Mouse (Mus musculus) lung, embryonic 15.5 days (tissue): ENCODE data around the gene Nrxn1. TPM values are rescaled to one million over a fixed set of nuclear protein-coding genes. Genes with fewer than 3 reads are reported as not detected.
A peak's percentile ranks its signal among the peaks of the same experiment; 100 is the strongest.

Experiments used
- ATAC-seq: fragments of 200-750 bp; cut with Nextera tagmentation; 2 replicates; pipeline ENCODE4 v1.8.0; 2017; ENCODE audit warnings: moderate number of reproducible peaks, borderline replicate concordance; ENCODE audit not compliant: low FRiP score, low TSS enrichment; ENCODE audit errors: extremely low read depth
- H3K27ac ChIP-seq: fragments of 300-500 bp; sonication (generic); 2 replicates; pipeline ENCODE4 v1.5.1; 2015; ENCODE audit warnings: moderate library complexity, mild to moderate bottlenecking, inconsistent platforms
- H3K27me3 ChIP-seq: fragments of 300-500 bp; sonication (generic); 2 replicates; pipeline ENCODE4 v1.6.1; 2015; ENCODE audit warnings: inconsistent platforms
- H3K36me3 ChIP-seq: fragments of 300-500 bp; sonication (generic); 2 replicates; pipeline ENCODE4 v1.6.1; 2015; ENCODE audit warnings: inconsistent platforms
- H3K4me1 ChIP-seq: fragments of 300-500 bp; sonication (generic); 2 replicates; pipeline ENCODE4 v1.6.1; 2015; ENCODE audit warnings: inconsistent platforms
- H3K4me2 ChIP-seq: fragments of 300-500 bp; sonication (generic); 2 replicates; pipeline ENCODE4 v1.6.1; 2015; ENCODE audit warnings: inconsistent platforms, mild to moderate bottlenecking, moderate library complexity
- H3K4me3 ChIP-seq: fragments of 300-500 bp; sonication (generic); 2 replicates; pipeline ENCODE4 v1.5.1; 2015; ENCODE audit warnings: mild to moderate bottlenecking, inconsistent platforms
- H3K9ac ChIP-seq: fragments of 300-500 bp; sonication (generic); 2 replicates; pipeline ENCODE4 v1.6.1; 2015; ENCODE audit warnings: inconsistent platforms
- H3K9me3 ChIP-seq: fragments of 300-500 bp; sonication (generic); 2 replicates; pipeline ENCODE4 v1.6.1; 2016; ENCODE audit warnings: inconsistent platforms
- WGBS: fragments of 180-500 bp; shearing (Covaris S2); methylation state at CpG from one replicate; pipeline ENCODE4 v1.1.7; 2015; 5-methylcytosine and 5-hydroxymethylcytosine counted together
- polyA plus RNA-seq: library from polyadenylated mRNA; unstranded; fragments of >200 nt; fragmentation: Nextera tagmentation; extraction: Ambion mirVana; gene quantifications from 2 replicates; pipeline ENCODE4 v1.2.1, GENCODE M21; 2015

Gene Nrxn1
- polyA plus RNA-seq, 1 experiment from 2014 or later: 2.7 TPM

- Histone ChIP-seq H3K36me3 (no peaks in the 10 kb centered on the region), H3K9ac (no peak overlapping the region), H3K9me3 (no peaks in the 10 kb centered on the region), H3K4me3 (no peak overlapping the region), H3K4me2 (no peak overlapping the region), H3K4me1 (no peaks in the 10 kb centered on the region), H3K27ac (no peak overlapping the region), H3K27me3 (no peaks in the 10 kb centered on the region)
- 59% methylated on average over 3 of the region's 3 CpGs for WGBS
- no peak for ATAC-seq
Measured at GRCm38 (mm10) chr17:90628004-90628403, 464.9 kb downstream of the Nrxn1 start.

- Histone ChIP-seq H3K27ac (no peak overlapping the region), H3K4me1 (no peaks in the 10 kb centered on the region), H3K36me3 (no peaks in the 10 kb centered on the region), H3K9ac (no peak overlapping the region), H3K27me3 (no peaks in the 10 kb centered on the region), H3K4me3 (no peak overlapping the region), H3K4me2 (no peak overlapping the region), H3K9me3 (no peaks in the 10 kb centered on the region)
- WGBS: 59% methylated on average over 3 of the region's 3 CpGs
- ATAC-seq: no peak
Measured at GRCm38 (mm10) chr17:90627395-90627794, 465.5 kb downstream of the Nrxn1 start.

GRCm38 (mm10) chr17:90624591-90625266 is 468.1 kb downstream of the Nrxn1 start:
- no peak overlapping the region for H3K9ac ChIP-seq
- no peak overlapping the region for H3K27ac ChIP-seq
- no peaks in the 10 kb centered on the region for H3K27me3 ChIP-seq
- 25% methylated on average over 1 of the region's 1 CpGs for WGBS
- no peak for ATAC-seq
- H3K36me3 ChIP-seq: no peaks in the 10 kb centered on the region
- H3K4me2 ChIP-seq: no peak overlapping the region
- no peaks in the 10 kb centered on the region for H3K9me3 ChIP-seq
- no peaks in the 10 kb centered on the region for H3K4me1 ChIP-seq
- H3K4me3 ChIP-seq: no peak overlapping the region

GRCm38 (mm10) chr17:90621828-90622227 is 471.0 kb downstream of the Nrxn1 start:
- H3K9ac ChIP-seq: no peak overlapping the region
- H3K27me3 ChIP-seq: no peaks in the 10 kb centered on the region
- no peak overlapping the region for H3K4me3 ChIP-seq
- no peaks in the 10 kb centered on the region for H3K36me3 ChIP-seq
- no peaks in the 10 kb centered on the region for H3K4me1 ChIP-seq
- ATAC-seq: no peak
- H3K4me2 ChIP-seq: no peak overlapping the region
- no peak overlapping the region for H3K27ac ChIP-seq
- no peaks in the 10 kb centered on the region for H3K9me3 ChIP-seq
- 87% methylated on average over 4 of the region's 4 CpGs for WGBS

GRCm38 (mm10) chr17:90615019-90615418 is 477.9 kb downstream of the Nrxn1 start:
- no peak overlapping the region for H3K27ac ChIP-seq
- H3K9ac ChIP-seq: no peak overlapping the region
- H3K4me2 ChIP-seq: no peak overlapping the region
- H3K27me3 ChIP-seq: no peaks in the 10 kb centered on the region
- no peak overlapping the region for H3K4me3 ChIP-seq
- H3K4me1 ChIP-seq: no peaks in the 10 kb centered on the region
- H3K36me3 ChIP-seq: no peaks in the 10 kb centered on the region
- H3K9me3 ChIP-seq: no peaks in the 10 kb centered on the region
- ATAC-seq: no peak
- 57% methylated on average over 3 of the region's 3 CpGs for whole genome bisulfite sequencing

GRCm38 (mm10) chr17:90607427-90607806 is 485.5 kb downstream of the Nrxn1 start:
- no peaks in the 10 kb centered on the region for H3K4me1 ChIP-seq
- no peak for ATAC-seq

GRCm38 (mm10) chr17:90606718-90607426 is 486.0 kb downstream of the Nrxn1 start:
- no peaks in the 10 kb centered on the region for H3K36me3 ChIP-seq

More at GRCm38 (mm10) chr17:90607427-90607806, 485.5 kb downstream of the Nrxn1 start:
- no peak overlapping the region for H3K27ac ChIP-seq
- H3K9ac ChIP-seq: no peak overlapping the region
- H3K36me3 ChIP-seq: no peaks in the 10 kb centered on the region
- H3K9me3 ChIP-seq: no peaks in the 10 kb centered on the region
- no peaks in the 10 kb centered on the region for H3K27me3 ChIP-seq
- H3K4me2 ChIP-seq: no peak overlapping the region
- H3K4me3 ChIP-seq: no peak overlapping the region

GRCm38 (mm10) chr17:90599570-90600524 is 493.0 kb downstream of the Nrxn1 start:
- Histone ChIP-seq H3K4me3 (no peak overlapping the region), H3K4me2 (no peak overlapping the region), H3K27me3 (no peaks in the 10 kb centered on the region), H3K9me3 (no peaks in the 10 kb centered on the region), H3K9ac (no peak overlapping the region), H3K27ac (no peak overlapping the region), H3K36me3 (no peaks in the 10 kb centered on the region), H3K4me1 (no peaks in the 10 kb centered on the region)
- WGBS: 77% methylated on average over 9 of the region's 9 CpGs
- ATAC-seq: no peak

More at GRCm38 (mm10) chr17:90606718-90607426, 486.0 kb downstream of the Nrxn1 start:
- no peaks in the 10 kb centered on the region for H3K4me1 ChIP-seq
- ATAC-seq: no peak
- no peaks in the 10 kb centered on the region for H3K27me3 ChIP-seq
- H3K9me3 ChIP-seq: no peaks in the 10 kb centered on the region
- no peak overlapping the region for H3K27ac ChIP-seq
- no peak overlapping the region for H3K4me2 ChIP-seq
- H3K4me3 ChIP-seq: no peak overlapping the region
- no peak overlapping the region for H3K9ac ChIP-seq
- 87% methylated on average over 4 of the region's 4 CpGs for WGBS

GRCm38 (mm10) chr17:90594798-90595533 is 497.9 kb downstream of the Nrxn1 start:
- Histone ChIP-seq H3K27ac (no peak overlapping the region), H3K4me1 (no peaks in the 10 kb centered on the region), H3K36me3 (no peaks in the 10 kb centered on the region), H3K9me3 (no peaks in the 10 kb centered on the region), H3K4me3 (no peak overlapping the region), H3K27me3 (no peaks in the 10 kb centered on the region), H3K4me2 (no peak overlapping the region), H3K9ac (no peak overlapping the region)
- ATAC-seq: no peak
- WGBS: 47% methylated on average over 9 of the region's 9 CpGs

- H3K4me1 ChIP-seq: no peaks in the 10 kb centered on the region
- H3K36me3 ChIP-seq: no peaks in the 10 kb centered on the region
- no peaks in the 10 kb centered on the region for H3K9me3 ChIP-seq
- no peak overlapping the region for H3K9ac ChIP-seq
- no peaks in the 10 kb centered on the region for H3K27me3 ChIP-seq
- no peak overlapping the region for H3K4me3 ChIP-seq
- ATAC-seq: no peak
- H3K4me2 ChIP-seq: no peak overlapping the region
- H3K27ac ChIP-seq: no peak overlapping the region
Measured at GRCm38 (mm10) chr17:90586891-90587290, 506.0 kb downstream of the Nrxn1 start.

GRCm38 (mm10) chr17:90584666-90585195 is 508.1 kb downstream of the Nrxn1 start:
- Histone ChIP-seq H3K27ac (no peak overlapping the region), H3K36me3 (no peaks in the 10 kb centered on the region), H3K4me2 (peak overlapping the region; percentile 32), H3K9ac (no peak overlapping the region), H3K4me1 (no peaks in the 10 kb centered on the region), H3K9me3 (no peaks in the 10 kb centered on the region), H3K4me3 (no peak overlapping the region), H3K27me3 (no peaks in the 10 kb centered on the region)
- 28% methylated on average over 8 of the region's 8 CpGs for WGBS
- ATAC-seq: peak; percentile 79; the same call in 1 of the 2 replicates
